Mouse (Mus musculus): ENCODE data around the gene Rab1b.

DNA sequence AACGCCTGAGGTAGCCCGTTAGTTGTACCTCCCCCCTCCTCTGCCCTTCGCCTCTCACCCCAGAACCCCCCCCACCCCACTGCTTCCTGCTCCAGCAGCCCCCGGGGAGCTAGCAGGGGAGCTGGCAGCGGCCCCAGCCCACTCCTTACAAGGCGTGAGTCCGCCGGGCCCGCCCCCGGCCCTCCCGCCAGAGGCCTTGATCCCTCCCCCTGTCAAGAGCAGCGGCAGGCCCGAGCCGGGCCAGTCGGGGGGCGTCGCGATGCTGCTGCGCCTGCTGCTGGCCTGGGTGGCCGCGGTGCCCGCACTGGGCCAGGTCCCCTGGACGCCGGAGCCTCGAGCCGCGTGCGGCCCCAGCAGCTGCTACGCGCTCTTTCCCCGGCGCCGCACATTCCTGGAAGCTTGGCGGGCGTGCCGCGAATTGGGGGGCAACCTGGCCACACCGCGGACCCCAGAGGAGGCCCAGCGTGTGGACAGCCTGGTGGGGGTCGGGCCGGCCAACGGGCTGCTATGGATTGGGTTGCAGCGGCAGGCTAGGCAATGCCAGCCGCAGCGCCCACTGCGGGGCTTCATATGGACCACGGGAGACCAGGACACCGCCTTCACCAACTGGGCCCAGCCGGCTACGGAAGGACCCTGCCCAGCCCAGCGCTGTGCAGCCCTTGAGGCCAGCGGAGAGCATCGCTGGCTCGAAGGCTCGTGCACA lies 38.9 kb downstream of the Rab1b start, which contains the start of gene Cd248:
- TF ChIP-seq CTCF (IDR thresholded peaks at IDR 0.05; ENCODE audit: borderline replicate concordance, control insufficient read depth, extremely low read depth, insufficient read depth, low read length, poor library complexity) (no peak), POLR2A (IDR thresholded peaks at IDR 0.05; ENCODE audit: control insufficient read depth, extremely low read depth, insufficient read depth, low read length, poor library complexity) (no peak)
